Mouse (Mus musculus) hindbrain, embryonic 15.5 days (tissue): ENCODE data around the gene Pxmp4. TPM values are rescaled to one million over a fixed set of nuclear protein-coding genes. Genes with fewer than 3 reads are reported as not detected.
A peak's percentile ranks its signal among the peaks of the same experiment; 100 is the strongest.

Experiments
- ATAC-seq: fragments of 200-750 bp; cut with Nextera tagmentation; 2 replicates; pipeline ENCODE4 v1.8.0; 2017; ENCODE audit warnings: low read depth, moderate number of reproducible peaks, moderate TSS enrichment; ENCODE audit not compliant: low FRiP score
- H3K27ac ChIP-seq: fragments of 300-500 bp; sonication (generic); replicated peaks from 2 replicates; pipeline ENCODE4 v1.5.1; 2015; ENCODE audit warnings: mild to moderate bottlenecking, inconsistent platforms
- H3K27me3 ChIP-seq: fragments of 300-500 bp; sonication (generic); 2 replicates; pipeline ENCODE4 v1.6.1; 2015; ENCODE audit warnings: control low read depth, inconsistent platforms
- H3K36me3 ChIP-seq: fragments of 300-500 bp; sonication (generic); 2 replicates; pipeline ENCODE4 v1.6.1; 2015; ENCODE audit warnings: control low read depth, inconsistent platforms
- H3K4me1 ChIP-seq: fragments of 300-500 bp; sonication (generic); replicated peaks from 2 replicates; pipeline ENCODE4 v1.6.1; 2015; ENCODE audit warnings: control low read depth, inconsistent platforms
- H3K4me2 ChIP-seq: fragments of 300-500 bp; sonication (generic); 2 replicates; pipeline ENCODE4 v1.6.1; 2015; ENCODE audit warnings: moderate library complexity, mild to moderate bottlenecking, inconsistent platforms
- H3K4me3 ChIP-seq: fragments of 300-500 bp; sonication (generic); 2 replicates; pipeline ENCODE4 v1.5.1; 2015; ENCODE audit warnings: mild to moderate bottlenecking, inconsistent platforms
- H3K9ac ChIP-seq: fragments of 300-500 bp; sonication (generic); 2 replicates; pipeline ENCODE4 v1.6.1; 2015; ENCODE audit warnings: inconsistent platforms
- H3K9me3 ChIP-seq: fragments of 300-500 bp; sonication (generic); 2 replicates; pipeline ENCODE4 v1.6.1; 2016; ENCODE audit warnings: control low read depth, inconsistent platforms
- WGBS: fragments of 180-500 bp; shearing (Covaris S2); methylation state at CpG from one replicate; pipeline ENCODE4 v1.1.7; 2015; 5-methylcytosine and 5-hydroxymethylcytosine counted together
- polyA plus RNA-seq: library from polyadenylated mRNA; unstranded; fragments of >200 nt; fragmentation: Nextera tagmentation; extraction: Ambion mirVana; gene quantifications from 2 replicates; pipeline ENCODE4 v1.2.1, GENCODE M21; 2015

Gene Pxmp4
- polyA plus RNA-seq, 1 experiment from 2014 or later: 18.6 TPM

DNA sequence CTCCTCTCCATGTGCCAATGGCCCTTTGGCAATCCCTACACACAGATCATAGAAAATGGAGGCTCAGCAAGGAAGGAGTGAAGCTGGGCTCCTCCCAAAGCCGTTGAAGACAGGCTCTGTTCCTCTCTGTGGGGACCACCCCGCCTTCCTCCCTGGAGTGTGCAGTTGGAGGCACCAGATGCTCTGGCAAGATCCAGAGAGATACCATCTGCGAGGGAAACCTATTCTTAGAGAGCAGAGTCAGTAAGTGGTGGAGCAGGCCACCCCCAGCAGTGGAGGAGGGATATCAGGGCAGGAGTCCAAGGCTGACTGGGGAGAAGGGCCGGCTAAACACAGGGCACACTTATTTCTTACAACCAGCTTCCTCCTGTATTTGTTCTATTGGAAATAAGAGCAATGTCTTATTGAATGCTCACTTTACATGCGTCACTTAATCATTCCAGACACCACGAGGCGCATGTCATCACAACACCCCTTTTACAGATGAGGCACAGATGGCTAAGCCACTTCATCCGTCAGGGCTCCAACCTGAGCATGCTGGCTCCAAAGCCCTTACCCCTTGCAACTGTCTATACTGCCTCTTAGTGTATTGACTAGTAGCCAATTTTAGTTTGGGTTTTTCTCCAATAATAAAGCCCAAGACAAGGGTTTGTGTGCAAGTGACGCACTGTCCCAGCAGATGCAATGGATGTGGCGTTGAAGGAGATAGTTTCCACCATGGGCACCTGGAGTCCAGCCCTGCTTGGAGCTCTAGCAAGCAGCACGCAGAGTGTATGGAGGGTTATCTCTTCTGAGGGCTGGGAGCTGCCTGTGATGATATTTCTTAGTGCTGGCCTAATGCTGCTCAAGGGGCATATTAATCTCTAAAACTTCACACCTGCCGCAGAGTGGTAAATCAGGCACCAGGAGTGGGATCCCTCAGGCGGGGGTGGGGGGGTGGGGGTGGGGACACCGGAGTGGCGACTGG, 19.3 kb downstream of the Pxmp4 start:
- Histone ChIP-seq H3K27me3 (no peaks in the 10 kb centered on the region), H3K36me3 (peaks cover 8% of the 10 kb centered on the region; the same call in 1 of the 2 replicates), H3K4me3 (no peak overlapping the region), H3K9ac (no peak overlapping the region), H3K4me1 (peaks cover 23% of the 10 kb centered on the region), H3K27ac (peak overlapping the region; percentile 46), H3K4me2 (no peak overlapping the region; the same call in 1 of the 2 replicates), H3K9me3 (no peaks in the 10 kb centered on the region)
- peak; percentile 84 for ATAC-seq
- WGBS: 42% methylated on average over 15 of the region's 15 CpGs

DNA sequence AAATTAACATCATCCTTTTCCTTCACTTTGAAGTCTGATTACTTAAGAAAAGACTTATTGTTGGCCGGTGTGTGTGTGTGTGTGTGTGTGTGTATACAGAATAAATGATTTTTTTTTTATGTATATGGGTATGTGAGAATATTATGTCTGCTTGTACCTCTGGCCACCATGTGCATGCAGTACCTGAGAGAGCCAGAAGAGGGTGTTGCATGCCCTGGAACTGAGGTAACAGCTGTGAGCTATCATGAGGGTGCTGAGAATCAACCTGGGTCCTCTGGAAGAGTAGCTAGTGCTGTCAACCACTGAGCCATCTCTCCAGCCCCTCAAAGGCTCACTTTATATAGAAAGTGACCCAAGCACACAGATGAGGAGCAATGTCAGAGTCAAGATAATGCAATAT, 22.1 kb downstream of the Pxmp4 start:
- Histone ChIP-seq H3K27ac (no peak overlapping the region), H3K4me3 (no peak overlapping the region), H3K36me3 (no peaks in the 10 kb centered on the region), H3K9me3 (no peaks in the 10 kb centered on the region), H3K27me3 (no peaks in the 10 kb centered on the region), H3K4me1 (peaks cover 37% of the 10 kb centered on the region), H3K9ac (no peak overlapping the region), H3K4me2 (no peak overlapping the region)
- WGBS: 93% methylated on average over 1 of the region's 1 CpGs
- no peak for ATAC-seq

DNA sequence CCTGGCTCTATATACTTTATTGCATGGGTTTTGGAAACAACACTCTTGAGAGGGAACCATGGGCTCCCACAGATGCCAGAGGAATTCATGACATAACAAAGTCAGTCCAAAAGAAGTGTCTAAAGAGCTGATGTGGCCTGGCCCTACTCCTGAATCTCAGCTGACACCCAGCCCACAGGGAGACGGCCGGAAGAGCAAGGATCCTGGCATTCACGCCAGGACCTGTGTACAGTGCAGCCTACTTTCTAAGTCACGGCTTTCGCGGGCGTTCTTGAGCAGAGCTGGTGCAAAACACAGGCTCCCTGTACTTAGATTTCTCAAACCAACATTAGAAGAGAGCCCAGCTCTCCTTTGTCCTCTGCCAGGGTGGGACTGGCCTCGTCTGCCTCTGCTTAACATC, 22.9 kb downstream of the Pxmp4 start:
- Histone ChIP-seq H3K27ac (0 out of 2 replicates have a peak overlapping the region, but pooled peaks have one; percentile 38), H3K9me3 (no peaks in the 10 kb centered on the region), H3K4me1 (peaks cover 33% of the 10 kb centered on the region), H3K4me2 (no peak overlapping the region), H3K4me3 (no peak overlapping the region), H3K36me3 (no peaks in the 10 kb centered on the region), H3K27me3 (no peaks in the 10 kb centered on the region), H3K9ac (no peak overlapping the region)
- ATAC-seq: no peak
- 69% methylated on average over 8 of the region's 8 CpGs for WGBS

DNA sequence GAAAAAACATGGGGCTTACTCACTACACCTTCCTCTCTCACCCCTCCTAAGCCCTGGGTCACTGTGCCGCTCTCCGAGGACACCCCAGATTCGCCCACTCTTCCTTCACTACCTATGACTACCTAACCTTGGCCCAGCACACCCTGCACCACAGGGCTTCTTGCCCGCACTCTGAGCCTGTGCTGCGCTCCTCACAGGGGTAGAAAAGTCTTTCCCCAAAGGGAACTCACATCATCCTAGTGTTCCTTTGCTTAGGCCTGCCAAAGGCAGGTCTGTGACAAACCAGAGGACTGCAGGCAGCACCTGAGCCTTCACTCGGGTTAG, 25.8 kb downstream of the Pxmp4 start:
- Histone ChIP-seq H3K36me3 (no peaks in the 10 kb centered on the region), H3K27me3 (no peaks in the 10 kb centered on the region), H3K4me3 (no peak overlapping the region), H3K4me2 (no peak overlapping the region), H3K27ac (no peak overlapping the region), H3K9me3 (no peaks in the 10 kb centered on the region), H3K4me1 (peaks cover 14% of the 10 kb centered on the region), H3K9ac (no peak overlapping the region)
- 48% methylated on average over 6 of the region's 6 CpGs for WGBS
- no peak for ATAC-seq

DNA sequence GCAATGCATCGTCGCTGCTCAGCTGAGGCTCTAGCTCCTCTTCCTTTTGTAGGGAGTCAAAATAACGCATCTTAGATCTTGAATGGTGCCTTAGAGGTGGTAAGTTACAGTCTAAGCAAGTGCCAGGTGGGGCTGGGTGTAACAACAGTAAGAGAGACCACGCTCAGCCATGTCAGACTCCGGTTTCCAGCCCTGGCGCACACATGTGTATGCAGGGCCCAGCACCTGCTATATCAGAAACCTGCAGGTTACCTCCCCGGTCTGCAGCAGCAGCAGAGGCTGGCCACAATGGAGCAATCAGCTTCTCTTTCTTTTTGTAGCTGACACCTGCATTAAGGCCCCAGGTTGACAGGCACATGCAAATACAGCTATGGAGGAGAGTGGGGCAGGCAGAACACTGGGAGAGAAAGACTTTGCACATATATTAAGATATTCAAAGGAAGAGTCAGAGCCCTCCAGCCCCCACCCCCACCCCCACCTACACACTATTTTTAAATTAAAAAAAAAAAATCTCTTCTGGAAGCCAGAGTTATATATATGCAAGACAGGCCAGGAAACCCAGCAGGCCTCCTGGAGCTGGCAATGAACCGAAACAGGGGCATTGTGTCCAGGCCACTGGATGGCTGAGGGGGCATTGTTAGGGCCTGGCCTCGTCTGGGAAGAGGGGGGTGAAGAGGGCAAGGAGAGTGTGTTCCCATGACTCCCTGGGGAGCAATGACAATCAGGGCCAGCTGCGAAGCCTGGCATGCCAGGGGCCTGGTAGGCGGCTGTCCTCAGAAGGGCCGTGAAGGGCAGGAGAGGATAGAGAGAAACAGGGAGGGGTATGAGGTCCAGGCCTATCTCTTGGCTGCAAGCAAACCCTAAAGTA, 26.4 kb downstream of the Pxmp4 start:
- Histone ChIP-seq H3K36me3 (no peaks in the 10 kb centered on the region), H3K27me3 (no peaks in the 10 kb centered on the region), H3K4me2 (no peak overlapping the region), H3K27ac (peak overlapping the region; percentile 11; the same call in 1 of the 2 replicates), H3K9me3 (no peaks in the 10 kb centered on the region), H3K4me1 (peaks cover 14% of the 10 kb centered on the region), H3K4me3 (no peak overlapping the region), H3K9ac (no peak overlapping the region)
- WGBS: 21% methylated on average over 12 of the region's 12 CpGs
- ATAC-seq: no peak

DNA sequence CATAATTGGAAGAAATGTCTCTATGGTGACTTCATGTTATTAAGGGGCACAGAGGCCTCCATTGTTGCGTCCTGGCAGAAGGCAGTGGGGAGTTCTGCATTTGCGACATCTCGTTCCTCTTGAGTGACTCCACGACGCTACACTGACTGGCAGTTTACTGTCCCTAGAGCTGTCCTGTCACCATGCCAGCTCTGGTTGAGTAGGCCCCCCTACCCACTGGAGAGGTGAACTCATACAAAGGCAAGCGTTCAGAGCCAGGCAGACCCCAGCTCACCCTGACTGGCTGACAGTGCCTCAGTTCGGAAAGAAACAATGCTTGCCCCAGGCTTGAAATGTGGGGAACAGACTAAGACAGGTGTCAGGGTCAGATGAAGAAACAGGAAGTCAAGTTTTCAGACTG, 29.2 kb downstream of the Pxmp4 start:
- WGBS: 20% methylated on average over 7 of the region's 7 CpGs
- Histone ChIP-seq H3K36me3 (no peaks in the 10 kb centered on the region), H3K4me3 (no peak overlapping the region), H3K27me3 (no peaks in the 10 kb centered on the region), H3K4me1 (peaks cover 23% of the 10 kb centered on the region), H3K27ac (no peak overlapping the region), H3K9me3 (no peaks in the 10 kb centered on the region), H3K4me2 (no peak overlapping the region), H3K9ac (no peak overlapping the region)
- no peak for ATAC-seq

DNA sequence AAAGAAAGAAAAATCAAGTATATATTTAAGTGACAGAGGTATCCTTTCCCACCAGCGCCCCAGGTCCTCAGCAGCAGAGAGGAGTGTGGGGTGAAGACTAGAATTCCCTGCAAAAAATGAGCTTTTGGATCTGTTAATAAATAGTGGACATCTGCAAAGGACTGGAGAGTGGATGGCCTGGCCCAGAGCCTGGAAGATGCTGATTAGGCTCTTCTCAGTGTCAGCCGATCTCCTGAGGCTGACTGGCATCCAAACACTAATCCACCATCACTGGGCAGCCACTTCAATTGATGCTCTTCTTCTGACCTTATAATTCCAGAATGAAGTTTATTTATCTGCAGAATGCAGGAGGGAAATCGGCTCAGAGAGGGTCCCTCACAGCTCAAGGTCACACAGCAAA, 30.5 kb downstream of the Pxmp4 start:
- Histone ChIP-seq H3K27me3 (no peaks in the 10 kb centered on the region), H3K9ac (no peak overlapping the region), H3K4me1 (peaks cover 33% of the 10 kb centered on the region), H3K4me3 (no peak overlapping the region), H3K27ac (no peak overlapping the region), H3K4me2 (no peak overlapping the region), H3K9me3 (no peaks in the 10 kb centered on the region), H3K36me3 (no peaks in the 10 kb centered on the region)
- ATAC-seq: no peak
- WGBS: 82% methylated on average over 3 of the region's 3 CpGs

DNA sequence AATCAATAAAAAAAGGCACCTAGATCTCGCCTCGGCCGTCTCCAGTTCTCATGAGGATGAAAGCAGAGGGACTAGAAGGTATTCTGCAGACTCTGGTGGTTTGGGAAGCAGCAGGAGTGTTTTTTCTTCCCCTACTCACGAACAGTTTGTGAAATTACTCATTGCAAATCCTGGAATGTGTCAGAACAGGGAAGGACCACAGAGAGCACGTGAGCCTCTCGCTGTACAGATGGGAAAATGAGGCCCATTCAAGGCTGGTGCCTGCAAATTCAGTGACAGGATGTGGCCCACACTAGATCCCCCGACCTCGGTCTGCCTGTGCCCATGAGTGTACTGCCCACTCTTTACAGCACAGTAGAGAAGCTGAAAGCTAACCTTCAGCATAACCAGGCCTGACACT, 31.5 kb downstream of the Pxmp4 start:
- peaks cover 24% of the 10 kb centered on the region for H3K4me1 ChIP-seq
- H3K36me3 ChIP-seq: no peaks in the 10 kb centered on the region
- H3K4me2 ChIP-seq: no peak overlapping the region
- H3K27me3 ChIP-seq: no peaks in the 10 kb centered on the region
- no peak overlapping the region for H3K4me3 ChIP-seq
- 75% methylated on average over 8 of the region's 8 CpGs for WGBS
- H3K9ac ChIP-seq: no peak overlapping the region
- no peaks in the 10 kb centered on the region for H3K9me3 ChIP-seq
- no peak overlapping the region for H3K27ac ChIP-seq
- no peak for ATAC-seq

DNA sequence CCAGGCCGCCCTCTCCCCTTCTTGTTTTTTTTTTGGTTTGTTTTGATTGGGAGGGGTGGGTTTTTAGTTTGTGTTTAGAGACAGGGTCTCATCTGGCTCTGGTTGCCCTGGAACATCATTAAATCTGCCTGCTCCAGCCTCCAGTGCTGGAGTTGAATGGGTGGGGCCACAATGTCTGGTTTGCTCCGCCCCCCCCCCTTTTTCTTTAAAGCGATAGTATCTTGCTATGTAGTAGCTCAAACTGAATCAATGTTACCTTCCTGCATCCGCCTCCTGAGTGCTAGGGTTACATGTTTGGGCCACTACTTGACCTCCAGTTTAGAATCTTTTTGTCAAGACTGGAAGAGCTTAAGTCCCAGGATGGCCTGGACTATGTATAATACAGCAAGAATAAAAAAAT, 32.2 kb downstream of the Pxmp4 start:
- Histone ChIP-seq H3K9me3 (no peaks in the 10 kb centered on the region), H3K4me2 (no peak overlapping the region), H3K27me3 (no peaks in the 10 kb centered on the region), H3K36me3 (no peaks in the 10 kb centered on the region), H3K27ac (no peak overlapping the region), H3K4me3 (no peak overlapping the region), H3K4me1 (peaks cover 19% of the 10 kb centered on the region), H3K9ac (no peak overlapping the region)
- ATAC-seq: no peak
- WGBS: 91% methylated on average over 4 of the region's 4 CpGs

DNA sequence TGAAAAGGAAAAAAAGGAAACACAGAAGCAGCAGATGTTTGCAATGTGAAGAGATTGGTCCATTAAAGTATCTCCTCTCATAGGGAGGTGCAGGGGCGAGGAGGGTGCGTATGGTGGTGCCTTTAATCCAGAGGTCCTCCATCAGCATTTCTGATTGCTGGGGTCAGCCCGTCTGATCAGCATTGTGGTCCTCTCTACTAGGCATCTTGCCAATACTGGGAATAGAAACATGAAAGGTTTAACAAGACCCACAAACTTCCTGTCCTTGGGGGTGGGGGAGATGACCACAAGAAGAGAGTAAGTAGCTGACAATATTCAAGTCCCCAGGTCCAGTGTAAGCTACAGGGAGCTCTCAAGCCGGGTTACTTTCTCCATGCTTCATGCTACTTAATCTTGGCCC, 32.8 kb downstream of the Pxmp4 start:
- Histone ChIP-seq H3K4me1 (peaks cover 19% of the 10 kb centered on the region), H3K9me3 (no peaks in the 10 kb centered on the region), H3K9ac (no peak overlapping the region), H3K4me3 (no peak overlapping the region), H3K4me2 (peak overlapping the region; percentile 94), H3K27ac (no peak overlapping the region), H3K36me3 (no peaks in the 10 kb centered on the region), H3K27me3 (no peaks in the 10 kb centered on the region)
- 53% methylated on average over 4 of the region's 4 CpGs for WGBS
- ATAC-seq: no peak

DNA sequence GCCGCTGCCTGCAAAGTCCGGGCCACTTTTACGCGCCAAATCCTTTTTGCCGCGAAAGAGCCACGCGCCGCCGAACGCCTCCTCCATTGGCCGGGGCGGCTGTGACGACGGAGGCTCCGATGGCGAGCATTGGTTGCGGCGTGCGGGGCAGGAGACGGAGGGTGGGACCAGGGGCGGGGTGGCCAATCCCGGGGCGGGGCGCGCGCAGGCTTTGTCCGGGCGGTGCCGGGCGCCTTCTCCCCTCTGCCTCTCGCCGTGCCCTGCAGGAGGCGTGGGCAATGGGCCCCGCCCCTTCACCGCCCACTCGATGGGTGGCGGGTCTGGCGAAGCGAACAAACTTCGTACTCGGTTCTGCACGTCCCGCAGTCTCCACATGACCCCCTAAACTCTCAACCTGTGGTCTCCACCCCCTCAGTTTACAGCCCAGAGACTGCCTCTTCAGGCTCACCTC, 33.6 kb downstream of the Pxmp4 start, which contains the start of gene E2f1:
E2f1 (minus strand) TSS at position 57 of the 451 bp plus-strand sequence.
- H3K36me3 ChIP-seq: no peaks in the 10 kb centered on the region
- H3K4me2 ChIP-seq: peak within 1 kb of the TSS; percentile 94
- H3K4me1 ChIP-seq: peaks cover 19% of the 10 kb centered on the region
- peak within 1 kb of the TSS; percentile 72 for H3K4me3 ChIP-seq
- peak; percentile 99 for ATAC-seq
- no peaks in the 10 kb centered on the region for H3K27me3 ChIP-seq
- H3K9me3 ChIP-seq: no peaks in the 10 kb centered on the region
- peak within 1 kb of the TSS; percentile 66 for H3K27ac ChIP-seq
- 0% methylated on average over 33 of the region's 44 CpGs for WGBS
- peak within 1 kb of the TSS; percentile 49 for H3K9ac ChIP-seq
